Mouse (Mus musculus) ES-Bruce4 (cell line): ENCODE results near the gene Gm26558.

Experiments
- CTCF ChIP-seq: IDR thresholded peaks from one replicate; pipeline ENCODE4 v1.8.1; 2011; ENCODE audit warnings: low read depth, low read length
- EP300 ChIP-seq: IDR thresholded peaks from 2 replicates; pipeline ENCODE4 v1.6.1; 2011; ENCODE audit warnings: low read depth, low read length; ENCODE audit not compliant: insufficient read depth
- POLR2A ChIP-seq: IDR thresholded peaks from one replicate; pipeline ENCODE4 v1.8.1; 2011; ENCODE audit warnings: low read length; ENCODE audit not compliant: insufficient read depth

DNA sequence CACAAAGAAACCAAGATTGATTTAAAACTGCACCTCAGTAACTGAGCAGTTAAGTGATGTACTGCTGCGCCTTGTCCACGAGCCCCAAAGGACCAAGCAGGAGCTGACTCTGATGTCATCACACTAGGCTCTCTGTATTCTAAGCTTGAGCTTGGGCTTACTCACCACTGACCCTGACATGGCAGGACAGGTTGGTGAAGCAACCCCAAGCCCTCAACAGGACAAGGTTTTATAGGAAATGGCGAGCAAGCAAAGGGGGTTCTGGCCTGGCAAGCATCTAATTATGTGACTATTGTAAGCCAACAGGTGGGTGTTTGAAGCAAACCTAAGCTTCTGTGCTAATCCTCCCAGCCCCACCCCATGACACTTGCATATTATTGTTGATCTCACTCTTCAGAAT lies 38.9 kb upstream of the Gm26558 start:
- TF ChIP-seq EP300 (no peak), CTCF (no peak), POLR2A (no peak)
